Mouse (Mus musculus) lung, adult 18-20 months (tissue): Measurements from ENCODE around the gene Olfr1248.
"Not testable (repeated sequence)": the region's sequence is repeated elsewhere in the genome, so short reads cannot be mapped to it uniquely, and the experiment has no call there.

ENCODE experiments used
- DNase-seq, 2 experiments: peaks; one replicate each; pipeline ENCODE4 v3.0.0; 2022; ENCODE audit warnings: mixed read lengths in 2 of 2

Gene Olfr1248

DNA sequence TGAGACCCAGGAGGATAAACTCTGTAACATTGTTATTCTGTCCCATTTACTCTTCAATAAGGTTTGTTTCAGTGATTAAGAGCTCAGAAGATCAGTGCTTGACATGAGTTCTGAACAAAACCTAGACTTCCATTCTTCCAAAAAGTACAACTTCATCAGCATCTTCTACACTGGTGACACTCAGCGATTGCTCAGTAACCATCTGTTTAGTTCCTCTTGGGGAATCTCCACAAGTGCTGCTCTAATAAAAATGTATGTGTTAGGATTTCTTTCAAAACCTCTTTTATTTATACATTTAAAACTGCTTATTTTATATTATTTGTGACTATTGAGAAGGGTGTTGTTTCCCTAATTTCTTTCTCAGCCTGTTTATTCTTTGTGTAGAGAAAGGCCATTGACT, at the start of gene Olfr1248:
Gene Olfr1248 (minus strand): TSS at position 101 of the 400 bp plus-strand sequence.
- not testable (repeated sequence) for DNase-seq

DNA sequence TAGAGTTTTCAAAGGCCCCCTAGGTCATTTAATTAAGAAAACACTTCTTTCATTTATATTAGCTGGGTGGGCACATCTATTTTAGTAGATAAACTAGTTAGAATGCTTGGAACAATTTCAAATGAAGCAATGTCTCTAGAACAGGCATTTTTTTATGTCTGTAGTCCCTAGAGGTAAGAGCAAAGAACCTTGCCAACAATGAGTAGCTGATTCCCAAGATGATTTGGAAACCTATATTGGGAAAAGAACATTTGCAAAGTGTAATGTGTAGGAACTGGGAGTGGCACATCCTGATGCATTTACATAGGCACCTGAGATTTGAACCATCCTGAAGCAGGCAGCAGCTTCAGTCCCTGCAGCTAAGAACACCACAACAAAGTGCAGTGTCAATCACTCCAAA, 43.3 kb upstream of the Olfr1248 start, which contains the start of gene Olfr1250:
Gene Olfr1250 (minus strand): TSS at position 101 of the 400 bp plus-strand sequence.
- DNase-seq = no peak

DNA sequence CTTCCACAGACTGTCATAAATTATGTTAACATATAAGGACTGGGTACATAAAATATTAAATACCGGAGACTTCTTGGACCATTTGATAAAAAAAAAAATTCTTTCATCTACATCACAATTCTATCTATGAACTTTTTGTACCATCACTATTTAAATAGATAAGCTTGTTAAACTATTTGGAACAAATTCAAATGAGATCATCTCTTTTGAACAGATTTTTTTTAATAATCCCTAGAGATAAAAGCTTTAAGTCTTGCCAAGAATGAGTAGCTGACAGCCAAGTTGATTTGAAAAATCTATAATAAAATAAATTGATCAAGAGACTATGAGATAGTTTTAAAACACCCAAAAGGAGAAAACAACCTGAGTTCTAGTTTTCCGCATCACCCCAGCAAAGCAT, 16.8 kb upstream of the Olfr1248 start, which contains the start of gene Olfr1249:
Gene Olfr1249 (minus strand): TSS at position 101 of the 400 bp plus-strand sequence.
- no peak for DNase-seq

DNA sequence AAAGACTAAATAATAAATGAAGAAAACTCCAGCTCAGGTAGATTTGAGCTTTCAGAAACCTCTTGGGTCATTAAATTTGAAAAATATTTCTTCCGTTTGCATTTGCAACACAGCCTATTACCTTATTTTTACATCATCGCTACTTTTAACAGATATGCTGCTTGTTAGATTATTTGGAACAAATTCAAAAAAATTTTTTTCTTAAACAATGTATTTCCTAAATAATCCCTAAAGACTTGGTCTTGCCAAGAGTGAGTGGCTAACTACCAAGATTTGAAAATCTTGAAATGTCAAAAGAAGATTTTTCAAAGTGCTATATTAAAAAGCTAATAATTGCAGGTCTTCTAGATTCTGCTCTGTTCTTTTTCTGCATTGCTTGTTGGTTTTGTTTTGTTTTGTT, 4.0 kb downstream of the Olfr1248 start, which contains the start of gene Olfr1247:
Gene Olfr1247 (minus strand): TSS at position 101 of the 400 bp plus-strand sequence.
- DNase-seq = no peak

DNA sequence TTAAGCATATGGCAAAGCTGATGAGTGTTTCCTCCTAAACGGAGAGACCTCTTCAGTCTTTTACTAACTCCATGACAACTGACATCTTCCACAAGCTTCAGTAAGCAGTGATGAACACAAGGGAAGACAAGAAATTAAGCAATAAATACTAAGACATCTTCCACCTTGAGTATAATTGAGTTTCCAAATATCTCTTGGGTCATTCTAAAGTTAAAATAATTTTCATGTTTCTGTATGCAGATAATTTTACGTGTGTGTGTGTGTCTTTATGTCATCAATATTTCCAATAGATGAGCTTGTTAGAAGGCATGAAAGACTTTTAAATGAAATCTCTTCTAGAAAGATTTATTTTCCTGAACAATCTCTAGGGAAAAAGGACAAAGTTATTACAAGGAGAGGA, 25.0 kb downstream of the Olfr1248 start, which contains the start of gene Olfr1246:
Gene Olfr1246 (minus strand): TSS at position 101 of the 400 bp plus-strand sequence.
- no peak for DNase-seq

DNA sequence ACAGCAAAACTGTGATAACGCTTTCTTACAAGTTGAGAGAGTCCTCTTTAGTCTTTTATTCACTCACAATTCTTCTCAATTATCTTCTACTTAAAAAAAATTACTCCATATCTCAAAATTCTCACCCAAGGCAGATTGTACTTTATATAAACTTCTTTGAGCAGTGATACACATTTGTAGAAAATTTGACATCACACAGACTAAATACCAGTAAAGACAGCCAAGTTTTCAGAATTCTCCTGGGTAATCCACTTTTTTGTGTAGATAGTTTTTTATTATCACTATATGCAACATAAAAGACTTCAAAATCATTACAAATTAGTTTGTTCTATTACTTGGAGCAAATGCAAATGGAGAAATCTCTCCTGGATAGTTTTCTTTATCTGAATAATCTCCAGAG, 39.7 kb downstream of the Olfr1248 start, which contains the start of gene Olfr1245:
Gene Olfr1245 (minus strand): TSS at position 101 of the 400 bp plus-strand sequence.
- no peak for DNase-seq
